Mouse (Mus musculus) spleen, adult 2 months (tissue): ENCODE measurements at regions not wholly inside any gene's neighbourhood (a gene's known extent, or its start where the extent isn't known, plus 50 kb on each side); places are given as distances from the start of the nearest gene placed in this dataset.

Experiments used
- DNase-seq, 2 experiments: peaks; one replicate each; pipeline versions ENCODE4 v3.0.0 to v3.0.0-alpha.2; 2012 to 2021; ENCODE audit warnings: low spot score in 2 of 2, low read depth in 1 of 2
- H3K27ac ChIP-seq: fragments of 200-500 bp; 2 replicates; pipeline ENCODE4 v1.5.1; 2012; ENCODE audit warnings: low read length, inconsistent platforms; ENCODE audit not compliant: insufficient read depth
- H3K27me3 ChIP-seq: fragments of 200-500 bp; 2 replicates; pipeline ENCODE4 v1.6.1; 2012; ENCODE audit warnings: mild to moderate bottlenecking, moderate library complexity, low read length, inconsistent platforms; ENCODE audit not compliant: control insufficient read depth, insufficient read depth
- H3K36me3 ChIP-seq: fragments of 200-500 bp; 2 replicates; pipeline ENCODE4 v1.6.1; 2012; ENCODE audit warnings: mild to moderate bottlenecking, low read length, inconsistent platforms; ENCODE audit not compliant: control insufficient read depth, insufficient read depth
- H3K4me1 ChIP-seq: fragments of 200-500 bp; 2 replicates; pipeline ENCODE4 v1.6.1; 2011; ENCODE audit warnings: inconsistent platforms; ENCODE audit not compliant: control insufficient read depth, insufficient read depth, insufficient read length
- H3K4me3 ChIP-seq: fragments of 200-500 bp; 2 replicates; pipeline ENCODE4 v1.5.1; 2011; ENCODE audit warnings: mild to moderate bottlenecking, inconsistent platforms; ENCODE audit not compliant: insufficient read depth, insufficient read length; ENCODE audit errors: extremely low read depth
- CTCF ChIP-seq: fragments of 200-500 bp; IDR thresholded peaks from 2 replicates; pipeline ENCODE4 v1.5.1; 2011; ENCODE audit warnings: mild to moderate bottlenecking, inconsistent platforms; ENCODE audit not compliant: insufficient read depth, insufficient read length, insufficient replicate concordance; ENCODE audit errors: extremely low read depth
- POLR2A ChIP-seq: fragments of 200-500 bp; IDR thresholded peaks from 2 replicates; pipeline ENCODE4 v1.6.1; 2011; ENCODE audit warnings: low read depth, low read length, inconsistent platforms
- WGBS: fragments of 180-500 bp; shearing (Covaris S2); methylation state at CpG from one replicate; pipeline ENCODE4 v1.1.7; 2018; 5-methylcytosine and 5-hydroxymethylcytosine counted together

DNA sequence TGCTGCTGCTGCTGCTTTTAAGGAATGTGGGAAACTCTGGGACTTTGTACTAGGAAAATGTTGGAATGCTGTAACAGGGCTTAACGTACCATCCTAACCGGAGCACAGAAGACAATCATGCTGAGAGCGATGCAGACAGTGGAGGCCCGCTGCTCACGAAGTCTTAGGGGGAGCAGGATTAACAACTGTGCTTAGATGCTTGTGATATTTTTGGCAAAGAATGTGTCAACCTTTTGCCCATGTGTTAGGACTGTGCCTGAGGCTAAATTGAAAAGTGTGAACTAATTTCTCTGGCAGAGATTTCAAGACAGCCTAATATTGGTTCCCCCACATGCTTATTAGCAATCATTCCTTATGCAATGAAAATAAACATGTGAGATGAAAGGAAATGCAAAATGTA, 398.5 kb downstream of the Gxylt1 start:
- TF ChIP-seq CTCF (no peak), POLR2A (no peak)
- Histone ChIP-seq H3K27me3 (no peaks in the 10 kb centered on the region), H3K4me1 (no peaks in the 10 kb centered on the region), H3K4me3 (no peak overlapping the region), H3K27ac (no peak overlapping the region), H3K36me3 (no peaks in the 10 kb centered on the region)
- DNase-seq, result no peak
- WGBS, result 91% methylated on average over 5 of the region's 5 CpGs

DNA sequence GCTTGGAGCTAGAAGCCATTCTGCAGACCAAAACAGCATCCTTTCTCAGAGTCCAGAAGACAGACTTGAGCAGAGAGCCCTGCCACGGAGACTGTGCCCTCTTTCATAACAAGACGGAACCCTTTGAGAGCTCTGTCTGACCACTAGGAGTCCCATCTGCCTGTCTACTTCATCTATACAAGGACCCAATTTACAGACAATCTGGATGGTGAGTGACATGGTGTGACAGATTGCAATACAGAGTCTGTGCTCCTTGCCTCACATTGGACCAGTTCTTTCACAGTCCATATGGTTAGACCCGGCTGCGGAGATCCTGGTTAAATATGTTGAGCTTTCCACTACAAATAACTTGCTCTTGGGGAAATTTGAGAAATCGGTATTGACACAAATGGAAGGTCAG, 410.9 kb downstream of the Gxylt1 start:
- TF ChIP-seq POLR2A (no peak), CTCF (no peak)
- Histone ChIP-seq H3K27me3 (no peaks in the 10 kb centered on the region), H3K27ac (no peak overlapping the region), H3K4me3 (no peak overlapping the region), H3K4me1 (no peaks in the 10 kb centered on the region), H3K36me3 (no peaks in the 10 kb centered on the region)
- 83% methylated on average over 5 of the region's 5 CpGs for WGBS
- DNase-seq, result no peak

- TF ChIP-seq POLR2A (no peak), CTCF (no peak)
- no peaks in the 10 kb centered on the region for H3K4me1 ChIP-seq
- DNase-seq, result no peak
- no peaks in the 10 kb centered on the region for H3K27me3 ChIP-seq
- no peaks in the 10 kb centered on the region for H3K36me3 ChIP-seq
- 73% methylated on average over 5 of the region's 5 CpGs for WGBS
- no peak overlapping the region for H3K4me3 ChIP-seq
- H3K27ac ChIP-seq, result no peak overlapping the region
Observed at GRCm38 (mm10) chr15:92850854-92851253, 424.1 kb downstream of the Gxylt1 start.

DNA sequence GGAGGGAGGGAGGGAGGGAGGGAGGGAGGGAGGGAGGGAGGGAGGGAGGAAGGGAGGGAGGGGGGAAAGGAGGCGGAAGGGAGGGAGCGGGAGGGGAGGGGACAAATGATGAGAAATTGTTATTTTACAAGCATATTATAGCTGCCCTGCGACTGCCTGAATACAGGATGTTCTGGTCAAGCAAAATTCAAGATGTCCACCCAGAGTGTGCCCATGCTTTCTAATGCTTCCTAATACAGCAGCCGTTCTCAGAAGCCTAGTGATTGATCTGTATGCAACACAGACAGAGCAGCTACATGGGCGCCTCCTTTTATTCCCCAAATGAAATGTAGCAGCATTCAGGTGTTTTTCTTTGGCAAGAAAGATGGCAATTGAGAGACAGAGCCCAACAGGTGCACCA, 434.9 kb downstream of the Gxylt1 start:
- TF ChIP-seq CTCF, result no peak
- TF ChIP-seq POLR2A, result no peak
- 79% methylated on average over 5 of the region's 5 CpGs for WGBS
- no peak for DNase-seq

DNA sequence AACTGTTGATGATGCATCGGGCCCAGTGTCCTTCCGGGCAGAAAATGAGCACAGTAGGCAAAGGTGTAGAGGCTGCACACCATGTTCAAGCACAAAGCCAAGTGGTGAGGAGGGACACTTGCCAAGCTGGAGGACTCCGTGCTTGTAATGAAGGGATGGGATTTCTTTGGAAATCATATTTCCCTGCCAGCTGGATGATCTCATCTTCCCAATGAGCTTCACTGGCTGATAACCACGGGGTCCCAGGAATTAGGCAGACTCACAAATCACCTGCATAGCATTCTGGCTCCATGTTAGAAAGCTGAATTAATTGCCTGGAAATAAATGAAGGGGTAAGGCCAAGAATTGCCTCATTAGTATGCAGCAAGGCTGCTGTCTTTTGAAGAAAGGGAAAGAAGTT, 435.4 kb downstream of the Gxylt1 start:
- Histone ChIP-seq H3K36me3 (no peaks in the 10 kb centered on the region), H3K27ac (no peak overlapping the region), H3K27me3 (no peaks in the 10 kb centered on the region), H3K4me3 (no peak overlapping the region), H3K4me1 (no peaks in the 10 kb centered on the region)
- DNase-seq, result no peak
- 77% methylated on average over 4 of the region's 4 CpGs for WGBS
- no peak for TF ChIP-seq CTCF
- no peak for TF ChIP-seq POLR2A

More for the DNA sequence above, 434.9 kb downstream of the Gxylt1 start:
- H3K4me3 ChIP-seq, result no peak overlapping the region
- no peaks in the 10 kb centered on the region for H3K27me3 ChIP-seq
- H3K4me1 ChIP-seq, result no peaks in the 10 kb centered on the region
- no peaks in the 10 kb centered on the region for H3K36me3 ChIP-seq
- no peak overlapping the region for H3K27ac ChIP-seq

DNA sequence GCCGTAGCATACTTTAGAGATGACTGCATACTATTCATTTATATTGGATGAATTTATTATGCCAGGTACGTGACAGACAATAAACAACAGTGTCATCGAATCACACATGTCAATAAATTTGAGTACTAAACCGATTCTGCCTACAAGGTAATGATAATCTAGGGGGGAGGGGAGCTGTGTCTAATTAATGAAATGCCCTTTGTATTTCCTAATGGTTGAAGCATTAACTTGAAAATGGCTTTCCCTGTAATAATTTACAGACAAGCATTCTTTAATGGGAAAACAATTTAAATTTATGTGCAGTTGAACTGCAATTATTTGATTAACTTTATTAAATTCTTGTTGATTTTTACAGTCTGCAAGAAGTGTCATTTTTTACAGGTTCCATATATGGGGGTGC, 429.5 kb downstream of the Pdzrn4 start:
- no peak overlapping the region for H3K27ac ChIP-seq
- no peak overlapping the region for H3K4me3 ChIP-seq
- TF ChIP-seq CTCF (no peak), POLR2A (no peak)
- WGBS, result 85% methylated on average over 4 of the region's 4 CpGs
- H3K4me1 ChIP-seq, result no peaks in the 10 kb centered on the region
- DNase-seq, result no peak
- H3K36me3 ChIP-seq, result no peaks in the 10 kb centered on the region
- no peaks in the 10 kb centered on the region for H3K27me3 ChIP-seq
